Mouse (Mus musculus) thymus, postnatal 36 days (tissue): ENCODE results near the gene Cfap300.

Experiments
- DNase-seq, 2 experiments: peaks; one replicate each; pipeline ENCODE4 v3.0.0; 2022; ENCODE audit warnings: mixed read lengths in 2 of 2

The Cfap300 gene

DNA sequence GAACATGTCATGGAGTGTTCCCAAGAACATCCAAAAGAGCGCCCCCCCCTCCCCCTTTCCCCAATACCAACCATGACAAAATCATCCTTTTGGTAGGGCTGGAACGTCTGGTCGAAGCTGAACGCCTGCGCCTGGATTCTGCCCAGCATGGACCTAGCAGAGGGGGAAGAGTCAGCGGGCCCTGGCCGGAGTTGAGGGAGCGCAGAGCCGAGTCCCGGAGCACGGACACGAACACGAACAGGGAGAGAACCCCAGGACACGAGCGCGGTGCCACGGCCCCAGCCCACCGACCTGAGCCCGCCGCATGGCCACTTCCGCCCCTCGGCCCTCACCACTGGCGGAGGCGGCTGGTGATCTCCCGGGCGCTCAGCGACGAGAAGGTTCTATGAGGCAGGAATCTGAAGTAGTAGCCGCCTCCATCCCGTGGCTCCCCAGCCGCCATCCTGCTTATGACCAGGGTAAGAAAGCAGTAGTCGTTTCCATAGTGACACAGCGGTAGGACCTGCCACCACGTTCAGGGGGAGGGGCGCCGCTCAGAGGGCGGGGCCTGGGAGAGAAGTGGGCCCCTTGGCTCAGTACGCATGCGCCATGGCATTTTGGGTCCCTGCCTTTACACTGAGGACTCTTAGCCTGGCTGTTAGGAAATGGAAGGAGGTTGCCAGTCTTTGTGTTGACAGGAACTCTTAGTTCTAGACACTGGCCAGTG, at the start of gene Cfap300:
TSS of gene Cfap300 (minus strand) at position 486 of the 706 bp plus-strand sequence.
- DNase-seq = peak; percentile 94 to 95

DNA sequence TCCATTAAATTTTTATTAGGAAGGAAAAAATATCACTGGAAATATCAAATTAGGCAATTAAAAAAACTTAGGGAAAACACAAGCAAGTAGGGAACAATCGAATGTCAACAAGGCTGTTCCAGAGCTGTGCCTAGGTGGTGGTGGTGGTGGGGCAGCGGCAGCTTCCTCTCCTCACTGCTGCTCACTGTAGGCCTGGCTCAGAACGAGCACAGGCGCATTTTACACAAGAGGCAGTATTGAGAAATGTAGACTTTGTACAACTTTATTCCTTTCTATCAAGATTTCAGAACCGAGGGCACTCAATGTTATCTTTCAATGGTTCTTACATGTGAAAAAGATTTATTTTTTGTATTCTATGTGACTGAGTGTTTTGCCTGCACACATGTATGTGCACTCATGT, 36.3 kb upstream of the Cfap300 start:
- no peak for DNase-seq

DNA sequence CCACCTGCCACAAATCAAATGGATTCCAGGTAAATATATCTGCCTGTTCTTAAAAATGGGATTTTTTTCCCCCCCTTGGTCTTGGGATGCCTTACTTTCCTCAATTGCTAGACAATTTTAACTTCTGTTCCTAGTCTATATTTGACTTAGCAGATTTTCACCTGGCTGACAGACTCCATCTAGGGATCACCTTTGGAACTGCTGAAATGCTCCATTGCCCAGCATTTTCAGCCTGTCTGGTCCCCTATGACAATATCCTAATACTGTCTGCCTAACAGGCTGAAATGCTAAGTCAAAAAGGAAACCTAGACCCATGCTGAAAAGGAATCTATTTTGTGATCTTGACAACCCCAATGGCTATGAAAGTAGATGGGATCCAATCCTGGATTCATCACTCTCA, 31.7 kb upstream of the Cfap300 start:
- DNase-seq = no peak

DNA sequence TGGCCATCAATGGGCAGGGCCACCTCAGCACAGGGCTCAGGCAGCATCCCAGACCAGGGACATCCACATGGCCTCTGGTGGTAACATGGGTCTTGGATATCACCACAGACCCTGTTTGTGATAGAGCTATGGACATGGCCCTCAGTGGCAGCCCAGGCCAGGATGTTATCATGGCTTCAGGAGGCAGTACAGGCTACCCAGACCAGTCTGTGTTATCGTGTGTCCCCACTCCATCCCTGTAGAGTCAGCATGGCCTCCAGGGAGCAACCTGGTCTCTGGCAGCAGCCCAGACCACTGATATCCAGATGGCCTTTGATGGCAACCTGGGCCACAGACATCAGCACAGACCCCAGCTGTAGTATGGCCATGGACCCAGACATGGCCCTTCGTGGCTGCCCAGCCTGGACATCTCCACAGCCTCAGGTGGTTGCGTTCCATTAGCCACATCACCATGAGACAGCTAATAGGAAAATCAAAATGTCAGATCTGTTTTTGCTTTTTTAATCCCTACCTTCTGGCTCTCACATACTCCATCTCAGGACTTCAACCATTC, 30.7 kb upstream of the Cfap300 start:
- DNase-seq = no peak

DNA sequence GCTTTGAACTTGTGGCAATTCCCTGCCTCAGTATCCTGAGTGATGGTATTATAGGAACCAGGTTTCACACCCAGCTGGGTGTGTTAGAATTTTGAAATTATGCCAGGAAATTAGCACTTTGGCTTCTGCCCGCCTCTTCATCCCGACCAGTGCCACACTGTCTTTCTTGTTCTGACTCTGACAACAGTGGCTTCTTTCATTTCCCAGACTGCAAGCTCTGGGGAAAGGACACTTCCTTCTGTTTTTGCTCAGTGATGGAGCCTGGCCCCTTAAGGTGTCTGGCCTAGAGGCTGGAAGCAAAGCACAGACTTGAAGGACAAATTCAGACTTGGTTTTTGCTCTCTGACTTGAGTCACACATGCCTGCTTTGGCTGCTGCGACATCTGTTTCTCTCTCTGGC, 17.0 kb upstream of the Cfap300 start:
- no peak for DNase-seq

DNA sequence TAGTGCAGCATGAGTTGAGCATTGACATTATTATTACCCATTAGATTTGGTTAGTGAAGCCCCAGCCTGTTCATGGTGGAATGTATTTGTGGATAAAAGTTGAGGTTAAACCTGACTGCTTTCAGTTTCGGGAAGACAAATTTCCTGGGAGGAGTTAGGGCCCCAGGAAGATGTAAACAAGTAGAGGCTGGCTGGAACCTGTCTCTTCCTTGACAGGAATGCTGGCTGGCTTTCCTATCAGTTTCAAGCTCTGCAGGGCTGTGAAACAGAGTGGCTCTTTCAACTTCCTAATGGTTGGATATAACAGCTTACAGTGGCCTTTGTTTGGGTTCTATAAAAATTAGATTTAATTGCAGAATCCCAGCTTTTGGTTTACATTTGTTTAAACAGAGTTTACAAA, 12.2 kb upstream of the Cfap300 start:
- DNase-seq = no peak

DNA sequence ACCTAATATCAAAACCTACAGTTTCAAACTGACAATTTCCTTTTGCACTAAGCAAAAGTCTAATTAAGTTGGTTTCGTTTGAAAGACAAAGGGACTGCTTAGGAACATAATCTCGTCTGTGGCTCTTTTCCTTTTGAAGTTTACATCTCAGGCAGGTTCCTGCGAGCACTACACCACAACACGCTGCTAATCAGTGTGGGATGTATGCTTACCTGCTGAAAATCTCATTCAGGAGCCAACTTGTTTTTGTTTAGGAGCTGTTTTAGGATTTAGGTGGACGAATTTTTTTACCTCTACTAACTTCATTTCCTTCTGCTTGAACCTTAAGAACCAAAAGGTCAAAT, 393 bp upstream of the Cfap300 start:
- no peak for DNase-seq

DNA sequence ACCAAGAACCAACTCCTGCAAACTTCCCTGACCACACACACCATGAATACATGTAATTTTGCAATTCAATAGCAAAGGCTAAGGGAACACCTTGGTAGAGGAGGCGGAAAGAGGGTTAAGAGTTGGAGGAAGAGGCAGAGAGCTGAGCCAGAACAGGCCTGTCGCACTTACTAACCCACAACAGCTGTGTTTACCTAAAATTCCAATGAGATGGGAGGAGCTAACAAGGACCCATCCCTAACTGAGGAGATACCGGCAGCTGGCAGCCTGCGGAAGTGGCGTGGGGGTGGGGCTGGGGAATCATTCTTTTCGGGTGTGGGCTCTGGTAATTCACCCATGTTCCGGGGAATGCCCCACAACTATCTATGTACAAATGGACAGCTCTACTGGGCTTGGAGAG, 7.1 kb downstream of the Cfap300 start:
- DNase-seq = peak in 1 of 2 experiments; percentile 6

DNA sequence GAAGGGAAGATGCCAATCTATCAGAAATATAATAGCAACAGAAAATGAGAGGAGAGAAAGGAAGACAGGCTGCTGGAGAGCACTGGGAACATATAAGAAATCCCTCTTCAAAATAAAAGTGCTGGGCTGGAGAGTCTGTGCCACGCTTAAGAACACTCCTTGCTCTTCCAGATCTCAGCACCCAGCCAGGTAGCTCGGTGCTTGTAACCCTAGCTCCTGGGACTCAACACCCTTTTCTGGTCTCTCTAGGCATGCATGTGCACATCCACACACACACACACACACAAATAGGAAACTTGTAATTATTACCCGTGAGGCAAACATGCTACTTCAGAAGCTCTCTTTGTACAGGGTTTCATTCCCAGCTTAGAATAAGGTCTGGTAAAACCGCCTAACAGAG, 7.5 kb downstream of the Cfap300 start:
- DNase-seq = no peak

DNA sequence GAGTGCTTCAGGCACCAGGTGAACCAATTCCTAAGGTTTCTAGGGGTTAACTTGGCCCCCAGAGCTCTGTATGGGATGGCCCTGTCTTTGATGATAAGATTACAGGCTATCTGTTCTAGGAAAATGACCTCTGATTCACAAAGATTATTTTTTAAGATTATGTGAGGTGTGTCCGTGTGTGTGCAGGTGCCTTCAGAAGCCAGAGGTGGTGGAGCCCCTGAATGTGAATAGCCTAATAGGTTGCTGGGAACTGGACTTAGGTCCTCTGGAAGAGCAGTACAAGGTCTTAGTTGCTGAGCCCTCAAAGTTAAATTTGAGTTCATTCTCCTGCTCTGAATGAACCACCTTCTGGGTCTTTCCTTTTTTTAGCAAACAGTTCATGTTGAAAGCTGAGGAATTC, 8.5 kb downstream of the Cfap300 start:
- DNase-seq = no peak

DNA sequence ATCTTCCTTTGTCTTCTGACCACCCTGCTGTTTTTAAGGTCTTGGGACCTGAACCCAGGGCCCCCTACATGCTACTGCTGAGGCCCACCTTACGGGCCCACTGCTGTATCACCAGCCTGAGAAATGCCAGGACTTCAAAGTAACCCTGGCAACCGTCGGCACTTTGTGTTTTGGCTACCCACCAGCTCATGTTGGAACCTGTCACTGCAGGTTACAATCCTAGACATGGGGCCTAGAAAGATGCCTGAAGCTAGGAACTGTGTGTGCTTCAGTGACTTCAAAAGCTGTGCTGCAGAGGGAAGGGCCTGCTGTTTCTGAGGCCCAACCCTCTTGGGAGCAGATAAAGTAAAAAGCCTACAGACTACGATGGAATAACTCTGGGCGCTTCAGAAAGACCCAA, 9.8 kb downstream of the Cfap300 start:
- DNase-seq = no peak

DNA sequence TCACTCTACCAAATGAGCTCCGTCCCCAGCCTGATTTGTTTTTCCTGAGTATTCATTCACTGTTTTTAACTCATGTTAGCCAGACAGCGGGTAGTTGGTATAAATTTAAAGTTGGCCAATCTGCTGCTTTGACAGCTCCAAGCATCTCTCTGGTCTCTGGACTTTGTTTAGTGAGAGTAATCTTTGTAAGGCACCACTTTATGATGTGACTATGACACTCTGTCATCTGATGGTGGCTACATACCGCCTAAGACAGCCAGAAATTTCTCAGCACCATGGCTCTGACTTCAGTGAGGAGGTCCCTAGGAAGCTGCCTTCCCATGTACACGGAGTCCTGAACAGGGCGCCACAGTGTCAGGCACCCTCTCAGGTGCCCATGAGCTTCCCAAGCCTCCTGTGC, 24.0 kb downstream of the Cfap300 start:
- DNase-seq = no peak

DNA sequence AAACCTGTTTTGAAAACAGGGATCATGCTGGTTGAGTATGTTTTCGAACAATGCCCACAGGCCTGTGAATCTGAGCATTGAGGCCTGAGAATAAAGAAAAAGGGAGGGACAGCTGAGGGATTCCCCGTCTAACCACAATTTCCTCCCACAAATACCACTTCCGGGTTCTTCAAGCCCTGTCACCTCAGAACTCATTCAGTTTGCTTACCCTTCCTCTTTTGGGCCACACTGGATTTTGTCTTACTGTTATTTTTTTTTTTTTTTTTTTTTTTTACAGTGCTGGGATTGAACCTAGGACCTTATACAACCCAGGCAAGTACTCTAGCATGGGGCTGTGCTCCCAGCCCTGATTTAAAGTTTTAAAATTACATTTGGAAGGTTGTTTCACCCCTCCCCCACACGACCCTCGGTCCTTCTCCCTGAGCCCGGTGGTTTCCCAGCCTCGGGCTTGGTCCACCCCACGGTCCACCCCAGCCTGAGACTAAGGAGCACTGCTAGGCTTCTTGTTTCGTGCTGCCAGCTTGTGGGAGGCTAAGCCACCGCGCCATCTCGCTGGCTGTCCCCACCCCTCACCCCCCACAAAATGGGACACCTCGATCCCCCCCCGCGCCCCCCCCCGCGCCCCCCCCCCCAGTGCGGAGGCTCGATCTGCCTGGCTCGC, 25.2 kb downstream of the Cfap300 start:
- DNase-seq = peak; percentile 28 to 45

DNA sequence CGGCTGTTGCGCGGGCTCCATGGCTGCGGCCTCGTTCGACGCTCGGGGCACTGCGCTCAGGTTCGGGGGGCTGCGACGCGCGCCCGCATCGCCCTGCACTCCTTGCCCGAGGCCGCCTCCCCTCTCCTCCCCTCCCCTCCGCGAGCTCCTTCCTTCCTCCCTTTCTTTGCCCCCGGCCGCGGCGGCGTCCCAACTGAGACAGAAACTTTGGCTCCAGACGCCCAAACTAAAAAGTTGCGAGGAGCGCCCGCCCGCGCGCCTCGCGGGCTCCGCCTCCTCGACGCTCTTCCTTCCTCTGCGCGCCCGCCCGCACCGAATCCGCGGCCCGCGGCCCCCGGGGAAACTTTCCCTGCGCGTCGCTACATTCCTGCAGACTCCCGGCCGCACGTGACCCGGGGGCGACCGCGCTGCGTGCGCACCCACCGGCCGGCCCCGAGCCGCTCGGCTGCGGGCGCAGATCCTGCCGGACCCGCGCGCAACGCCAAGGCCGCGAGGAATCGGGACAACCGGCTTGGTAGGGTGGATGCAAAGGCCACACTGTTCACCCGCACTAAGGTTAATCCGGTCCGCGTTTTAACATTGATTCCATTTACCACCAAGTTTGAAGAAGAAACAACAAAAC, 38.1 kb downstream of the Cfap300 start, which contains the start of gene Yap1:
TSS of gene Yap1 (minus strand) at position 227 of the 622 bp plus-strand sequence.
- peak; percentile 52 to 60 for DNase-seq

DNA sequence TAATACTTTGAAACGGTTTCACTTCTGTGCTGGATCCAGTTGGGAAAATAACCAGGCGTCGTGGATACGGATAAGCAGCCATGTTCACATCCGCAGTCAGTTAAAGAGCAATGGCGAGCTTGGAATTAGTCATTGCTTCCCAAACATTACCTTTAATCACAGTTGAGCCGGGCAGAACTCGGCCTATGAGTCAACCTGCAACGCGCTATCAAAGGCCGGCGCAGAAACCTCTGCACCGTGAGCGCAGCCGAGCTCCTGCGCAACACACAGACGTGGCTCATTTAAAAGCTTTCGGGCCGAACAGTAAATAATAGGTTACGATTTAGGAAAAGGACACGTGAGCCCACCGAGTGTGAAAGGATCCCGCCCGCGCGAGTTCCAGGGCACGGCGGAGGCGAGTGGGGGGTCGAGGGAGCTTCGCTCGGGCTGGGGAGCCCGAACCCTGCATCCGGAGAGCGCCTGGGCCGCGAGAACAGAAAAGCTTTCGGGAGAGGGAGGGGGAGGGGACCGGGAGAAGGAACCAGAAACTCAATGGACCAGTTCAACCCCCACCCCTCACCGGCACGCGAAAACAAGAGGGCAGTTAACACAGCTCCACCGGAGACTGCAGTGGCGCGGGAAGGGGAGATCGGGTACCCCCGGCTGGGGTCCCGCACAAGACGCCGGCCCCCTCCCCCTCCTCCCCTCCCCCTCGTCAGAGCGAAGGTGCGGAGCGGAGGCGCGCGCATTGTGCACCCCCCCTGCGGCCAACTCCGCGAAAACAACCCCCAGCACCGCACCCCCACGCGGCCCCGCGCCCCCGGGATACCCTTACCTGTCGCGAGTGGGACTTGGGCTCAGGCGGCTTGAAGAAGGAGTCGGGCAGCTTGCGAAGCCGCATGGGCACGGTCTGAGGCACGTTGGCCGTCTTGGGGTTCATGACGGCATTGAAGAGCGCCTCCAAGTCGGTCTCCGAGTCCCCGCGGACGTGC, 39.0 kb downstream of the Cfap300 start:
- peak; percentile 4 to 10 for DNase-seq

DNA sequence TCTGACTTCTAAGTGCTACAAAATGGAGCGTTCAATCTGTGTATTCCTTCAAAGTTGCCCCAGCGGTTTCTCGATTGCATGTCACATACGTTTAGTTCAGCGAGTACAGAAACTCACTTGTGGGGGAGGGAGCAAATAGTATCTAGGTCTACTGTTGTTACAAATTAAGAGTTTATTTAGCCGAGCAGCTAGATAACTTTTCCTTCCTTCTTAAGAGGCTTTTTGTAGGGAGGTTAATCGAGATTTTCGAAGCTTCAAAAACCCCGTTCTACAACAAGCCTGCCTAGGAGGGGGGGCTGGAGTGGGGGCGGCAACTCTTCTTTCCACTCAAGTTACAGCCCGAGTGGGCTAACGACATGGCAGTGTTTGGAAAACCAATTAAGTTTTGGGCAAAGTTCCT, 39.8 kb downstream of the Cfap300 start:
- no peak for DNase-seq

DNA sequence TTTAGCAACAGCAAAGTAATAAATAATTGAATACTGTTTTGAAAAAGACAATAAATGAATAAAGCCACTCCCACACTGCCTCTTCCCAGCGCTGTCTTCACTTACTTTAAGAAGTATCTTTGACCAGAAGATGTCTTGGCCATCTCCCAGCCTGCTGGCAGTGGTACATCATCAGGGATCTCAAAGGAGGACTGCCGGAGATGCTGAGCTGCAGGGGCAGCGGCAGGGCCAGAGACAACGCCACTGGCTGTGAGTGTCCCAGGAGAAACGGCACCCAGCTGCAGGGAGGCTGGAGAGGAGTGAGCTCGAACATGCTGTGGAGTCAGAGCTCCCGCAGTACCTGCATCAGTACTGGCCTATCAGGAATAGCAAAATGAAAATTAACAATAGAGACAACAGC, 41.3 kb downstream of the Cfap300 start:
- no peak for DNase-seq

DNA sequence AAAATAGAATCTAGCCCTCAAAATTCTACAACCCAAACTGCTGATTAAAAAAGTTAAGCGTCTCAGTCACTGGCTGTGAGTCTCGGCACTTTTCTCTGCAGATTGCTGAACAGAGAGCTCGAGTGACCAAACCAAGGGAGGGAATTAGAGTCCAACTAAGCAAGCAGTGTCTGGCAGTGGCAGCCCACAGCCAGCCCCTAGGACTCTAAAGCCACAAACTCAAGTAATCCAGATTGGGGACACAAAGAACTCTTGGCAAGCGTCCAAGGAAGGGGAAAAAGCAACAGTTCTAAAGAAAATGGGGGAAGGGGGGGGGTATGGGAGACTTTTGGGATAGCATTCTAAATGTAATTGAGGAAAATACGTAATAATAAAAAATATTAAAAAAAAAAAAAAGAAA, 48.3 kb downstream of the Cfap300 start:
- no peak for DNase-seq

DNA sequence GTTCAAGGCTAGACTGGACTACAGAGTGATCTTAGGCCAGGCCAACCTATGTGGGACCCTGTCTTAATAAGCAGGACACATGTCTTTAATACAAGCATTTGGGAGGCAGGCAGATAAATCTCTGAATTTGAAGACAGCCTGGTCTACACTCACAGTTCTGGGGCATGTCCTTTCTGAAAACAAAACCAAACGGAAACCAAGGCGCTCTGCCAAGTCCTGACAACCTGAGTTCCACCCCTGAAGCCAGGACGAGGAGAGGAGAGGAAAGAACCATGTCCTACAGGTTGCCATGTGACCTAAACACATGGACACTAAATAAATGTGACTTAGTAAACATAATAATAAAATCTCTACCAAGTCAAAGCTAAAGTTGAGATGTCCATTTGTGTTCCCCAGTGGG, 50.0 kb downstream of the Cfap300 start:
- no peak for DNase-seq

DNA sequence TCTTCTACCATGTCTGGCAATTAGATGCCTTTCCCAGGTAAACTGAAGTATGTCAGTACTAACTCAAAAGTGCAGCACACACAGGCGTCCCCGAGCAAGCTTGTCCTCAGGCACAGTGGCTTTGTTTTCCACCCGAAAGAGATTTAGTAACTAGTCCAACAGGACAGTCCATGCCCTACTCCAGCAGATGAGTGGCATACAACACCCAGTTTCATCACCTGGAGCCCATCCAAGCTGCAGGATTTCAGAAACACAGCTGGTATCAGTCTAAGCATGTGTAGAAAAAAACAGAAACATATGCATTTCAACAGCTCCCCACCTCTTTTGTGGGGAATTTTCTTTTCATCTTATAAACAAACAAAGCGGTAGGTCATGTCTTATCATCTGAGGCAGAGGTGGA, 51.7 kb downstream of the Cfap300 start:
- DNase-seq = no peak

DNA sequence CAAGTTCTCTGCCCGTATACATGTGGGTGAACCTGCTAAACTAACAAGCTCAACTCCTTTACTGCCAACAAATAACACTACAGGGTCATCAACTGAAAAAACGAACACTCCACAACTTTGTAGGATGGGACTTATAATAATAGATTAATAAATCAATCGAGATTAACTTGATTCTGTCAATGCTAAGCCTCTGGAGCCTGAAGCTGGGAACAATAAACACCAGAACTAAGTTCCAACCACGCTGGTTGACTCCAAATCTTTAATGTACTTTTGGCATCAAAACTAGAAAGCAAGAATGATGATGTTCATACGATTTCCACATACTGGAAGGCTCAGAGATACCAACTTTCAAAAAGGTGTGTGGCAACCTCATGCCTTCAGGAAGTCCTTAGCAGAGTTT, 55.5 kb downstream of the Cfap300 start:
- no peak for DNase-seq

DNA sequence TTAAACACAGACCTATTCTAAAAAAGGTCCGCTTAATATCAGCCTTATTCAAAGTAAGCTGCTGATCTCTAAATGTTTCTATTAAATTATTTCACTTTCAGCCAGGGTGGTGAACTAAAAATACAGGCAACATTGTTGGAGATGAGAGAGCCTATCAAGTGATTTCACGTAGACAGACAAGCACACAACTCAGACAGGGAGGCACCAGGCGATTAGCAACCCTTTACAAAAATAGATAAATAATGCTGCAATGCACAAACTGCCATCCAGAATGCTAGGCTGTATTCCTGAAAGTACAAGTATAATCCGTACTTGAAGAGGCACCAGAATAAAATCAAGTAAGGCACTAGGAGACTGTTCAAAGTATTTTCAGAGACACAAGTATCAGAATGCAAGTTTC, 58.3 kb downstream of the Cfap300 start:
- no peak for DNase-seq

DNA sequence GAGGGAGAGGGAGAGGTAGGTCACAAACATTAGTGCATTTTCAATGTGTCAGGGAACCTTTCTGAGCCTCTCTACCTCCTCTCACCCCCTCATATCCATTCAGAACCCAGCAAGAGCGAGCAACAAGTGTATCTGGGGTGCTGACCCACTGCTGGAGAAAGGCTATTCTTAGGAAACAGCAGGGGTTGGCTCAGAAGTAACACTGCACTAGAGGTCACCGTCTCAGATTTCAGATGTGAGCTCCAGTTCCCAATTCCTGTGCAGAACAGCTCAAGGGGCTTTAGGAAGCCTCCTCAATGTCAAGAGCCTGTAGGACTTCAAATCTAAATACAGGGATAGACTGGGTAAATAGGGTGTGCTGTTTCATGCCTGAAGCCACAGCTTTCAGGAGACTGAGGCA, 59.0 kb downstream of the Cfap300 start:
- no peak for DNase-seq
